Mouse (Mus musculus) heart, embryonic 10.5 days (tissue): ENCODE data around the gene Plekhb2. TPM values are rescaled to one million over a fixed set of nuclear protein-coding genes. Genes with fewer than 3 reads are reported as not detected.

ENCODE experiments used
- DNase-seq: peaks from one replicate; pipeline ENCODE4 v3.0.0-alpha.2; 2017; ENCODE audit warnings: low spot score
- H3K27ac ChIP-seq: fragments of 300-500 bp; sonication (generic); 2 replicates; pipeline ENCODE4 v1.5.1; 2016; ENCODE audit warnings: mild to moderate bottlenecking
- H3K27me3 ChIP-seq: fragments of 300-500 bp; sonication (generic); 2 replicates; pipeline ENCODE4 v1.6.1; 2016; ENCODE audit warnings: mild to moderate bottlenecking; ENCODE audit not compliant: poor library complexity, insufficient read depth, severe bottlenecking
- H3K36me3 ChIP-seq: fragments of 300-500 bp; sonication (generic); 2 replicates; pipeline ENCODE4 v1.6.1; 2016; ENCODE audit warnings: mild to moderate bottlenecking, moderate library complexity
- H3K4me1 ChIP-seq: fragments of 300-500 bp; sonication (generic); 2 replicates; pipeline ENCODE4 v1.6.1; 2016; ENCODE audit warnings: mild to moderate bottlenecking
- H3K4me3 ChIP-seq: fragments of 300-500 bp; sonication (generic); 2 replicates; pipeline ENCODE4 v1.5.1; 2016; ENCODE audit warnings: mild to moderate bottlenecking, moderate library complexity
- H3K9me3 ChIP-seq: fragments of 300-500 bp; sonication (generic); 2 replicates; pipeline ENCODE4 v1.6.1; 2016; ENCODE audit warnings: mild to moderate bottlenecking, moderate library complexity
- WGBS: fragments of 180-500 bp; shearing (Covaris S2); methylation state at CpG from one replicate; pipeline ENCODE4 v1.1.7; 2016; 5-methylcytosine and 5-hydroxymethylcytosine counted together
- polyA plus RNA-seq: library from polyadenylated mRNA; unstranded; fragments of >200 nt; fragmentation: Nextera tagmentation; extraction: Ambion mirVana; gene quantifications from 2 replicates; pipeline ENCODE4 v1.2.1, GENCODE M21; 2016

Plekhb2 gene
- polyA plus RNA-seq, 1 experiment from 2014 or later: 37.8 TPM

- 1% methylated on average over 12 of the region's 12 CpGs for WGBS
- DNase-seq: no peak
- Histone ChIP-seq H3K27me3 (no peaks in the 10 kb centered on the region), H3K27ac (peak overlapping the region; percentile 97), H3K4me3 (peak overlapping the region; percentile 78), H3K36me3 (no peaks in the 10 kb centered on the region), H3K4me1 (peaks cover 37% of the 10 kb centered on the region), H3K9me3 (no peaks in the 10 kb centered on the region)
These were observed 7.9 kb upstream of the Plekhb2 start for GRCm38 (mm10) chr1:34841709-34842388.

DNA sequence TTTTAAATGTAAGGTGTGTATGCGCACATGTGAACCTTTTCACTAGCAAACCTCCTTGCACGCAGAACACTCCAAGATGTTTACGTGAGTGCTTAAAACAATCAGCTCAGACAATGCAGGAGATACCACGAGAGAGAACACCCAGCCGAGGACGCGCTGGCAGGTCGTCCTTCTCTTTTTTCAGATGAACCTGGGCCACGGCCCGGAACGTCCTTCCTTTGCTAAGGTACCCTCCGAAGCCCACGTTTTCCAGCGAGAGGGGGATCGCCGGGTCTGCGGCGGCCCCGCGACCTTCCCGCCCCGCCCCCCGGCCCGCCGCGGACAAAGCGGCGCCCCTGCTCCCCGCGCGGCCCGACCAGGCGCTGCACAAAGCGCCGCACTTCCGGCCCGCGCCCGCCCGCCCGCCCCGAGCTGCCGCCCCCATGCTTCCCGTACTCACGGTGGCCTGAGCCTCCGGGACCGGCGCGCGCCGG is 7.4 kb upstream of the Plekhb2 start:
- WGBS: 2% methylated on average over 46 of the region's 51 CpGs

DNA sequence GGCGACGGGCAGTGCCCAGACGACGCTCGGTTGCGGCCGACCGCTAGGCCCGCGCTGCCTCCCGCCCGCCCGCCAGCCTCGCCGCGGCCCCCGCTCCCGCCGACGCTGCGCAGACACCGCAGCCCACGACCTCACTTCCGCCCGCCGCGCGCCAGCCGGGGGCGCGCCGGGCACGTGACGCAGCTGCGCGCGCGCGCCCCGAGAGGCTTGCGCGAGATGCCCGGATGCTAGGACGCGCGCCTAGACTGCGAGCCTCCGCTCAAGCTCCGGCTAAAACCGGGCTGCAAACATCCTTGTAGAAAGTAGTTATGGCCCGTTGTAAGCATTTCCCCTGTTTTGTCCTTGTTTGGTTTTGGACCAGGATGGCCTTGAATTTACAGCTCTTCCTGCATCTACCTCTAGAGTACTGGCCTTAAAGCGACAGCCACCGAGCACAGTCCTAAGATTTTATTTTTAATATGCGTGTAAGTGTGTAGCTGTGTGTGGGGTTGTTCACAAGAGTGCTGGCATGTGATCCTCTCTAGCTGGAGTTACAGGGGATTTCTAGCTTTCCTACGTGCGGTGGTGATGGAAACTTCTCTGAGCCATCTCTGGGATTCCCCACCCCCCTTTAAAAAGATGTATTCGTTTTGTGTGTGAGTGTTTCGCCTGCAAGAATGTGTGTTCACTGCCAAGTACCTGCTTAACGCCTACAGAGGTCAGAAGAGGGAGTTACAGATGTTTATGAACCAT is 6.7 kb upstream of the Plekhb2 start, which contains the start of gene Fam168b:
Gene Fam168b, minus strand, starts transcription at position 179 of the 732 bp plus-strand sequence.
- Histone ChIP-seq H3K4me3 (peak within 1 kb of the TSS; percentile 78), H3K36me3 (no peaks in the 10 kb centered on the region), H3K4me1 (peaks cover 33% of the 10 kb centered on the region), H3K9me3 (no peaks in the 10 kb centered on the region), H3K27me3 (no peaks in the 10 kb centered on the region), H3K27ac (peak within 1 kb of the TSS; percentile 97)
- WGBS: 5% methylated on average over 59 of the region's 59 CpGs
- DNase-seq: peak; percentile 92

More for the DNA sequence above, 7.4 kb upstream of the Plekhb2 start:
- Histone ChIP-seq H3K4me3 (peak overlapping the region; percentile 78), H3K27ac (peak overlapping the region; percentile 97), H3K4me1 (peaks cover 37% of the 10 kb centered on the region), H3K36me3 (no peaks in the 10 kb centered on the region), H3K27me3 (no peaks in the 10 kb centered on the region), H3K9me3 (no peaks in the 10 kb centered on the region)
- peak; percentile 85 for DNase-seq

DNA sequence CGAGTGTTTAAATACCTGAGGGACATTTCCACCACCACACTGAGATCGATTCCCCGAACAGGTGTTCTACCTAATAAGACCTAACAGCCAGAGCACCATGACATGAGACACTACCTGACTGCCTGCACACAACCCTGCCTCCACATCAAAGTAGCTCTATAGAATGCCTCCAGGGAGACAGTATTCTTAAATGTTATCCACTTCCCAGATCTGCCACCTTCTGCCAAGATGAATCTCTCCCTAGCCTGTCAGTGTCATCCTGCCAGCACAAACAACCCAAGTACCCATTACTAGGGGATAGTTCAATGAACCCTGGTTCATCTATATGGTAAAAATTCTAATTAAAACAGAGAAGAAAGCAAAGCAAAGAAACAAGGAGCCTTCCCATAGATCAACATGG is 2.7 kb upstream of the Plekhb2 start:
- H3K4me3 ChIP-seq: no peak overlapping the region
- DNase-seq: no peak
- no peaks in the 10 kb centered on the region for H3K9me3 ChIP-seq
- peaks cover 23% of the 10 kb centered on the region for H3K4me1 ChIP-seq
- 83% methylated on average over 3 of the region's 3 CpGs for WGBS
- H3K36me3 ChIP-seq: no peaks in the 10 kb centered on the region
- no peaks in the 10 kb centered on the region for H3K27me3 ChIP-seq
- H3K27ac ChIP-seq: no peak overlapping the region

DNA sequence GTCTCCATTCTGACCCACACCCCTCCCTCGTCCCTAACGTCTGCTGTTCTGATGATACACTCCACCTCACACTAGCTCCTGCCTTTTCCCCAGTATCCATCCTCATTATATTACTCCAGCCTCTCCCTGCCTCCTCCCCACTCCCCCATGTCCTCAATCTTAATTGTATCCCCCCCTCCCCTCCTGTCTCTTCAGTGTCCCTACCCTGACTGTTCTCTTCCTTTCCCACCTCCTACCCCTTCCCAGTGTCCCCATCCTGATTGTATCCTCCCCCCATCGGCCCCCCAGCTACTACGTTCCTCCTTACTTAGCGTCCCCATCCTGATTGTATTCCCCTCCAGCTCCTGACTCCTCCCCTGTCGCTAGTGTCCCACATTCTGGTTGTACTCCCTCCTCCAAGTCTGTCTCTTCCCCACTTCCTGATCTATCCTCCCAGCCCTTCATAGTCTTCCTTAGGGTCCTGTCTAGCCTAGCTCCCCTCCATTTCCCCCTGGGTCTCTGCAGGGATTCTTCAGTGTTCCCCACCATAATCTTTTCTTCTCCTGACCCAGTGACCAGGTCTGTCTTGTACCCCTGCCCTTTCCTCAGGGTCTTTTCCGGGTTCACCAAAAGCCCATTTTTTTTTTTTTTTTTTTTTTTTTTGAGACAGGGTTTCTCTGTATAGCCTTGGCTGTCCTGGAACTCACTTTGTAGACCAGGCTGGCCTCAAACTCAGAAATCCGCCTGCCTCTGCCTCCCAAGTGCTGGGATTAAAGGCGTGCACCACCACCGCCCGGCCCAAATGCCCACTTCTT is 764 bp downstream of the Plekhb2 start:
- peak overlapping the region; percentile 82 for H3K4me3 ChIP-seq
- H3K36me3 ChIP-seq: no peaks in the 10 kb centered on the region
- 39% methylated on average over 11 of the region's 11 CpGs for WGBS
- H3K4me1 ChIP-seq: peaks cover 24% of the 10 kb centered on the region
- no peak for DNase-seq
- no peaks in the 10 kb centered on the region for H3K9me3 ChIP-seq
- H3K27me3 ChIP-seq: no peaks in the 10 kb centered on the region
- H3K27ac ChIP-seq: peak overlapping the region; percentile 93

GRCm38 (mm10) chr1:34851562-34851961 is 1.8 kb downstream of the Plekhb2 start:
- no peak overlapping the region for H3K4me3 ChIP-seq
- no peaks in the 10 kb centered on the region for H3K9me3 ChIP-seq
- WGBS: 58% methylated on average over 6 of the region's 6 CpGs
- H3K36me3 ChIP-seq: no peaks in the 10 kb centered on the region
- H3K27me3 ChIP-seq: no peaks in the 10 kb centered on the region
- H3K4me1 ChIP-seq: peaks cover 24% of the 10 kb centered on the region
- DNase-seq: no peak
- H3K27ac ChIP-seq: no peak overlapping the region

DNA sequence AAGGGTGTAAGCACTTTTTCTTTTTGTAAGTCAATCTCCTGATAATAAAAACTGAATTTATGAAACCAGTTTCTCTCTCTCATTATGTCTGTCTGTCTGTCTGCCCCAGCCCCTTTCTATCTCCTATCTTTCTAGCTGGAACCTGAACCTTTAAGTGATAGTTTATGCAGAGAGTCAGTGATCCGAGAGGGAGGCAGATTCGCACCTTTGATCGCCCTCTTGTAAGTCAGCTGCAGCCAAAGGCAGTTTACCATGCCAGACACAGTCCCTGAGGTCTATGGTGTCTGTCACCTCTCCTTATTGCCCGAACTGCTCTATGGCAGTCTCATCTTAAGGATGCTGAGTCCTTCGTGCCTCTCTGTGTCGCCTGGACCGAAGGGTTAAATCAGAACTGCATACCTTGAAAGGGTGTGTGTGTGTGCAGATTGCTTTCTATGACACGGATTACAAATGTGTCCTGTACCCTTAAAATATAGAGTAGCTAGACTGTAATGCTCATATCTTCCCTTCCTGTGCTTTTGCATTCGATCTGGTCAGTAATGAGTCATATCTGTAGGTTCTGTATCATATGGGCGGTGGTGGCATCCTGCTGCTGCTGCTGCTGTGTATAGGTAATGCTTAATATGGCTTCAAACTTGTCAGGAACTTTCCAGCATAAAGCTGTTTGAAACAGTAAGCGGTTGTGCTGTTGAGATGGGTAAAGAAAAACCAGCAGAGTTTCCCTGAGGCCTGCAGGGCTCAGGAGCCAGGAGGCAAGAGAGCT is 2.5 kb downstream of the Plekhb2 start:
- Histone ChIP-seq H3K4me3 (no peak overlapping the region), H3K27me3 (no peaks in the 10 kb centered on the region), H3K4me1 (peaks cover 24% of the 10 kb centered on the region), H3K9me3 (no peaks in the 10 kb centered on the region), H3K36me3 (no peaks in the 10 kb centered on the region), H3K27ac (peak overlapping the region; percentile 69; the same call in 1 of the 2 replicates)
- WGBS: 76% methylated on average over 11 of the region's 11 CpGs
- no peak for DNase-seq

DNA sequence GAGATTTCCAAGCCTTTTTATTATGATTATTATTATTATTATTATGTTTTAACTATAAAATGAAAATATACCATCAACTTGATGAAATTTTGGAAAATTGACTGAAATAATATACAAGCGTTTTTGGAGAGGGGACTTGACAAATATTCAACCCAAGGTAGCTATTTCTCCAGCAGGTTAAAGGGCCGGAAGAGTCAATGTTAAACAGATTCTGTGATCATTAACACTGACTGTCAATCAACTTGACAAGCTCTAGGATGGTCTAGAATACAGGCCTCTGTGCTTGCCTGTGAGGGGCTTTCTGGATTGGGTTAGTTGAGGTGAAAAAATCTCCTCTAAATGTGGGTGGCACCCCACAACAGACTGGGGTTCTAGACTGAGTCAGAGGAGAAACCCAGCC is 4.0 kb downstream of the Plekhb2 start:
- Histone ChIP-seq H3K27me3 (no peaks in the 10 kb centered on the region), H3K4me1 (peaks cover 27% of the 10 kb centered on the region), H3K27ac (no peak overlapping the region), H3K36me3 (peaks cover 1% of the 10 kb centered on the region; the same call in 1 of the 2 replicates), H3K9me3 (no peaks in the 10 kb centered on the region), H3K4me3 (no peak overlapping the region)
- 85% methylated on average over 2 of the region's 2 CpGs for WGBS
- DNase-seq: no peak

DNA sequence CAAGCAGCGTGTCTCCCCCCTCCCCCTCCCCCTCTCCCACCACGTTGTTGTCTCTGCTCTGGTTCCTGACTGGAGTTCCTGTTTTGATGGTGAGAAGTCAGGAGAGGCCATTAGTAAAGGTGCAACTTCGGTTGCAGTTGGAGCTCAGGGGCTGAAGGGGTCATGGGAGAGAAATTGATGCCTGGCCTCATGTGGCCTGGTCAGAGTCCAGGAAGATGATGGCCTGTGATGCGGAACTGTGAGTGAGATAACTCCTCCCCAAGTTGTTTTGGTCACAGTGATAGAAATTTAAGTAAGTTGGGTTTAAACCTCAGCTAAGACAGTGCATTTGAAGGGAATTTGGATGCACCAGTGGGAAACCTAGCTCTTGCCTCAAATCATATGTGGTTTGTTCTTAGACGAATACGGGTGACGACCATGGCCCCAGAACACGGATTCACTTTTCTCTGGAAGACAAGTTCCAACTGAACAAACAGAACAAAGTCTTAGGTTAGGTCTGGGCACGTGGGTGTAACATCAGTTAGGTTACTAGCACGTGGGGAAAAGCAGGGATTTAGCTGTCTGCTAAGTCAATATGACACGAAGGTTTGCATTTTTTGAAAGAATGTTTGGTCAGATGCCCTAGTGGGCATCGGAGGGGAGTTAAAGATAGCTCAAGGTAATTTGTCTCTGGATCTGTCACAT is 5.4 kb downstream of the Plekhb2 start:
- Histone ChIP-seq H3K36me3 (peaks cover 4% of the 10 kb centered on the region; the same call in 1 of the 2 replicates), H3K9me3 (no peaks in the 10 kb centered on the region), H3K4me3 (no peak overlapping the region), H3K4me1 (peaks cover 25% of the 10 kb centered on the region), H3K27ac (no peak overlapping the region), H3K27me3 (no peaks in the 10 kb centered on the region)
- 73% methylated on average over 12 of the region's 12 CpGs for WGBS
- DNase-seq: no peak

DNA sequence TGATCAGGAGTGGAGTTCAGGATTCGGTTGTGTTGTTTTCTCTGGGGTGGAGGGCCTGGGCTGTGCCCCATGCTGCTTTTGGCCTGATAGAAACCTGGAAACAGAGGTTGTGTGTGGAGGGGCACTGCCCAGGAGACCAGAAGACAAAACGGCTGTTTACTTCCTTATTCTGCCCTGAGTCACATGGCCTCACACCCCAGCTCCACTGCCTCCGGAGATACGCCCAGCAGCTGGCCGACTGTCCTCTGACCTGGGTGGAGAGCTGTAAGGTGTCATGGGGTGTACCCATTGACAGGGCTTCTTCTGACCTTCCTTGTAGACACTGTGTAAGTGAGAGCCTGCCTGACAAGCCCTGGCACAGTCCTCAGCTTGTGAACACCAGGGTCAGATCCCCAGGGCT is 8.9 kb downstream of the Plekhb2 start:
- no peaks in the 10 kb centered on the region for H3K27me3 ChIP-seq
- DNase-seq: no peak
- no peak overlapping the region for H3K4me3 ChIP-seq
- H3K36me3 ChIP-seq: peaks cover 23% of the 10 kb centered on the region
- WGBS: 72% methylated on average over 5 of the region's 5 CpGs
- H3K27ac ChIP-seq: no peak overlapping the region
- 0 out of 2 replicates have a peak, but pooled peaks cover 14% of the 10 kb centered on the region for H3K4me1 ChIP-seq
- H3K9me3 ChIP-seq: no peaks in the 10 kb centered on the region

GRCm38 (mm10) chr1:34859761-34860160 is 10.0 kb downstream of the Plekhb2 start:
- H3K4me3 ChIP-seq: no peak overlapping the region
- no peaks in the 10 kb centered on the region for H3K9me3 ChIP-seq
- H3K4me1 ChIP-seq: peaks cover 25% of the 10 kb centered on the region
- 81% methylated on average over 3 of the region's 3 CpGs for WGBS
- no peak for DNase-seq
- peaks cover 24% of the 10 kb centered on the region for H3K36me3 ChIP-seq
- H3K27ac ChIP-seq: no peak overlapping the region
- H3K27me3 ChIP-seq: no peaks in the 10 kb centered on the region

DNA sequence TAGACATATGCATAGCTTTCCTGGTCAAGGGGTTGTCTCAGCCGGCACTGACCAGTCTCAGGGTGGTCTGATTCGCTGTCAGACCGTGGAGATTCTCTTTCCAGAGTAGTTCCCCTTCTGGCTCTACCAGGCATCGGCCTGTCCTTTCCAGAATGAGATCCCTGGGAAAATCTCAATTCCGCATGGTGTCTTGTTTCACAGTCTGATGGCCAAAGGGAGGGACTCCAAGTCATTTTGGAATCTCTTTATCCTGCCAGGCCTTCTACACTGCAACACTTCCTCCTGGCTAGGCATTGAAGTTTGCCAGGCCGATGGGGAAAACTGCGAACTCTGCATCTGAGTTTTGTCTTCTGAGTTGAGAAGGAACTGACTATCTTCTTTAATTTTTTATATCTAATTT is 10.4 kb downstream of the Plekhb2 start:
- Histone ChIP-seq H3K27ac (no peak overlapping the region), H3K9me3 (no peaks in the 10 kb centered on the region), H3K4me1 (peaks cover 27% of the 10 kb centered on the region), H3K36me3 (peaks cover 28% of the 10 kb centered on the region), H3K4me3 (no peak overlapping the region), H3K27me3 (no peaks in the 10 kb centered on the region)
- 83% methylated on average over 7 of the region's 7 CpGs for WGBS
- no peak for DNase-seq
